Mouse (Mus musculus): ENCODE results near the gene Rusc2. TPM values are rescaled to one million over a fixed set of nuclear protein-coding genes. Genes with fewer than 3 reads are reported as not detected.

Gene Rusc2
- polyA plus RNA-seq, 2 experiments, result 9.6 to 16.2 TPM

DNA sequence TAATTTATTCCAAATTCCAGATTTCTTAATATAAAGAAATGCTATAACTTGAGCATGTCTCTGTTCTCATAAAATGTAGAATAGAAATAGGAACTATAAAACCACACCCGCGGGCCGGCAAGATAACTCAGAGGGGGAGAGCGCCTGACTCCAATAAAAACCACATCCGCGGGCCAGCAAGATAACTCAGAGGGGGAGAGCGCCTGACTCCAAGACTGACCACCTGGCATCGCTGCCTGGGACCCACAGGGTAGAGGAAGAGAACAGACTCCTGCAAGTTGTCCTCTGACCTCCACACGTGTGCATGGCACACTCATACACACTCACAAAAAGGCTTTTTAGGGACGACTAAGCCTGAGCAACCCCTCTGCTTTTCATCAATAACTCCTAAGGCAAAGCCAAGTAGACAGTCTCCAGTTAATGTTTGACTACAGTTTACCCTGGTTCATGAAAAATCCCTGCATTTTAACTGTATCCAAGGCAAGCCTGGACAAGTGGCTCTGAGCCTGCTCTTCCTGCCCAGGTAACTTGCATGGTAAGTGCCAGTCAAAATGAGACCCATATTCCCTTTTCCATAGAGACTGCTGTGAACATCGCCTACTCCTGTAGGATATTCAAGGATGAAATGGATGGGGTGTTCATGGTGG is 16.7 kb upstream of the Rusc2 start:
- DNase-seq (ENCODE audit: low spot score), result no peak
- WGBS, result 54% methylated on average over 11 of the region's 11 CpGs
- TF ChIP-seq POLR2A (IDR thresholded peaks at IDR 0.05; ENCODE audit: borderline replicate concordance, extremely low read depth, insufficient read depth, insufficient read length), result no peak
- Histone ChIP-seq H3K9me3 (ENCODE audit: control insufficient read depth, low read length) (no peaks in the 10 kb centered on the region), H3K4me2 (replicated peaks; ENCODE audit: low read depth, low read length, severe bottlenecking) (no peak overlapping the region), H3K27ac (replicated peaks; ENCODE audit: low read depth, low read length) (no peak overlapping the region), H3K27me3 (ENCODE audit: control insufficient read depth, insufficient read depth, low read length) (no peaks in the 10 kb centered on the region), H3K36me3 (ENCODE audit: control insufficient read depth, insufficient read depth, low read length) (no peaks in the 10 kb centered on the region), H3K4me1 (ENCODE audit: control insufficient read depth, insufficient read depth, low read length) (no peaks in the 10 kb centered on the region), H3K9ac (ENCODE audit: low read depth, low read length, severe bottlenecking) (no peak overlapping the region), H3K4me3 (replicated peaks; ENCODE audit: low read length) (no peak overlapping the region)
- ATAC-seq (ENCODE audit: low FRiP score, low read depth), result no peak

- no peak overlapping the region for H3K4me2 ChIP-seq (replicated peaks; ENCODE audit: low read depth, low read length, severe bottlenecking)
- H3K9ac ChIP-seq (ENCODE audit: low read depth, low read length, severe bottlenecking), result no peak overlapping the region
- H3K36me3 ChIP-seq (ENCODE audit: control insufficient read depth, insufficient read depth, low read length), result no peaks in the 10 kb centered on the region
- H3K27ac ChIP-seq (replicated peaks; ENCODE audit: low read depth, low read length), result no peak overlapping the region
- H3K9me3 ChIP-seq (ENCODE audit: control insufficient read depth, low read length), result no peaks in the 10 kb centered on the region
- WGBS, result 91% methylated on average over 5 of the region's 5 CpGs
- no peaks in the 10 kb centered on the region for H3K27me3 ChIP-seq (ENCODE audit: control insufficient read depth, insufficient read depth, low read length)
- H3K4me1 ChIP-seq (ENCODE audit: control insufficient read depth, insufficient read depth, low read length), result no peaks in the 10 kb centered on the region
- no peak for DNase-seq (ENCODE audit: low spot score)
- ATAC-seq (ENCODE audit: low FRiP score, low read depth), result no peak
- TF ChIP-seq POLR2A (IDR thresholded peaks at IDR 0.05; ENCODE audit: borderline replicate concordance, extremely low read depth, insufficient read depth, insufficient read length), result no peak
- H3K4me3 ChIP-seq (replicated peaks; ENCODE audit: low read length), result no peak overlapping the region
These were observed 14.5 kb upstream of the Rusc2 start for GRCm38 (mm10) chr4:43367295-43367694.

GRCm38 (mm10) chr4:43367787-43368186 is 14.0 kb upstream of the Rusc2 start:
- Histone ChIP-seq H3K4me2 (replicated peaks; ENCODE audit: low read depth, low read length, severe bottlenecking) (no peak overlapping the region), H3K4me1 (ENCODE audit: control insufficient read depth, insufficient read depth, low read length) (no peaks in the 10 kb centered on the region), H3K9ac (ENCODE audit: low read depth, low read length, severe bottlenecking) (no peak overlapping the region), H3K36me3 (ENCODE audit: control insufficient read depth, insufficient read depth, low read length) (no peaks in the 10 kb centered on the region), H3K4me3 (replicated peaks; ENCODE audit: low read length) (no peak overlapping the region), H3K27me3 (ENCODE audit: control insufficient read depth, insufficient read depth, low read length) (no peaks in the 10 kb centered on the region), H3K27ac (replicated peaks; ENCODE audit: low read depth, low read length) (no peak overlapping the region), H3K9me3 (ENCODE audit: control insufficient read depth, low read length) (no peaks in the 10 kb centered on the region)
- no peak for DNase-seq (ENCODE audit: low spot score)
- WGBS, result 91% methylated on average over 9 of the region's 9 CpGs
- no peak for ATAC-seq (ENCODE audit: low FRiP score, low read depth)
- no peak for TF ChIP-seq POLR2A (IDR thresholded peaks at IDR 0.05; ENCODE audit: borderline replicate concordance, extremely low read depth, insufficient read depth, insufficient read length)

- WGBS, result 62% methylated on average over 9 of the region's 11 CpGs
- no peak overlapping the region for H3K27ac ChIP-seq (replicated peaks; ENCODE audit: low read depth, low read length)
- ATAC-seq (ENCODE audit: low FRiP score, low read depth) (no peak), DNase-seq (ENCODE audit: low spot score) (no peak)
- H3K4me3 ChIP-seq (replicated peaks; ENCODE audit: low read length), result no peak overlapping the region
- H3K9ac ChIP-seq (ENCODE audit: low read depth, low read length, severe bottlenecking), result no peak overlapping the region
- H3K9me3 ChIP-seq (ENCODE audit: control insufficient read depth, low read length), result no peaks in the 10 kb centered on the region
- H3K4me1 ChIP-seq (ENCODE audit: control insufficient read depth, insufficient read depth, low read length), result no peaks in the 10 kb centered on the region
- no peaks in the 10 kb centered on the region for H3K36me3 ChIP-seq (ENCODE audit: control insufficient read depth, insufficient read depth, low read length)
- no peak for TF ChIP-seq POLR2A (IDR thresholded peaks at IDR 0.05; ENCODE audit: borderline replicate concordance, extremely low read depth, insufficient read depth, insufficient read length)
- H3K27me3 ChIP-seq (ENCODE audit: control insufficient read depth, insufficient read depth, low read length), result no peaks in the 10 kb centered on the region
- no peak overlapping the region for H3K4me2 ChIP-seq (replicated peaks; ENCODE audit: low read depth, low read length, severe bottlenecking)
These were observed 10.4 kb upstream of the Rusc2 start for GRCm38 (mm10) chr4:43371406-43371805.

DNA sequence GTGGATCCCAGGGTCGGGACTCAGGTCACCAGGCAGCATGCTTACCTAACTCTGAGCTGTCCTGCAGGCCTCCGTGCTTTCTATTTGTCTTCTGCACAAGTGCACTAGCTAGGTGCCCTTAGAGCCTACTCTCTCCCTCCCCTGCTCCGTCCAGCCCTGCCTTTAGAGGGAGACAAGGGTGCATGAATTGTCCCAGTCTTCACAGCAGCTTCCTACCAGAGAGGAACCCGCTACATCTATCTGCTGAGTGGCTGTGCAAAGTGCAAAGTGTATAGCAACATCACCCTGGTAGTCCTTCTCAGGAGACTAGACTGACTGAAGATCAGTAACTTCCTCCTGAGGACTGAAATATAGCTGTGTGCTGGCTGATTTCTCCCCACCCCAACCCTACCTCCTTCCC is 9.6 kb upstream of the Rusc2 start:
- no peaks in the 10 kb centered on the region for H3K27me3 ChIP-seq (ENCODE audit: control insufficient read depth, insufficient read depth, low read length)
- no peak for TF ChIP-seq POLR2A (IDR thresholded peaks at IDR 0.05; ENCODE audit: borderline replicate concordance, extremely low read depth, insufficient read depth, insufficient read length)
- no peaks in the 10 kb centered on the region for H3K9me3 ChIP-seq (ENCODE audit: control insufficient read depth, low read length)
- no peak overlapping the region for H3K9ac ChIP-seq (ENCODE audit: low read depth, low read length, severe bottlenecking)
- ATAC-seq (ENCODE audit: low FRiP score, low read depth) (no peak), DNase-seq (ENCODE audit: low spot score) (no peak)
- H3K36me3 ChIP-seq (ENCODE audit: control insufficient read depth, insufficient read depth, low read length), result no peaks in the 10 kb centered on the region
- H3K27ac ChIP-seq (replicated peaks; ENCODE audit: low read depth, low read length), result no peak overlapping the region
- no peaks in the 10 kb centered on the region for H3K4me1 ChIP-seq (ENCODE audit: control insufficient read depth, insufficient read depth, low read length)
- 77% methylated on average over 4 of the region's 4 CpGs for WGBS
- no peak overlapping the region for H3K4me2 ChIP-seq (replicated peaks; ENCODE audit: low read depth, low read length, severe bottlenecking)
- H3K4me3 ChIP-seq (replicated peaks; ENCODE audit: low read length), result no peak overlapping the region
